Mouse (Mus musculus) lung, postnatal 0 days (tissue): ENCODE data around the gene Gm5751. TPM values are rescaled to one million over a fixed set of nuclear protein-coding genes. Genes with fewer than 3 reads are reported as not detected.

Source experiments
- ATAC-seq: fragments of 200-750 bp; cut with Nextera tagmentation; 2 replicates; pipeline ENCODE4 v1.8.0; 2017; ENCODE audit warnings: moderate library complexity
- DNase-seq: peaks from one replicate; pipeline ENCODE4 v3.0.0-alpha.2; 2016; ENCODE audit warnings: low spot score
- H3K27ac ChIP-seq: fragments of 300-500 bp; sonication (generic); 2 replicates; pipeline ENCODE4 v1.5.1; 2014; ENCODE audit warnings: antibody characterized with exemption, mild to moderate bottlenecking, low read length, mixed read lengths
- H3K27me3 ChIP-seq: fragments of 300-500 bp; sonication (generic); replicated peaks from 2 replicates; pipeline ENCODE4 v1.6.1; 2014; ENCODE audit warnings: low read length, mixed read lengths; ENCODE audit not compliant: insufficient read depth
- H3K36me3 ChIP-seq: fragments of 300-500 bp; sonication (generic); 2 replicates; pipeline ENCODE4 v1.6.1; 2014; ENCODE audit warnings: low read length, mixed read lengths; ENCODE audit not compliant: insufficient read depth
- H3K4me1 ChIP-seq: fragments of 300-500 bp; sonication (generic); 2 replicates; pipeline ENCODE4 v1.6.1; 2014; ENCODE audit warnings: antibody characterized with exemption, low read depth, low read length, mixed read lengths; ENCODE audit not compliant: insufficient read depth
- H3K4me2 ChIP-seq: fragments of 300-500 bp; sonication (generic); replicated peaks from 2 replicates; pipeline ENCODE4 v1.6.1; 2014; ENCODE audit warnings: low read depth, mild to moderate bottlenecking, low read length, moderate library complexity, mixed read lengths
- H3K4me3 ChIP-seq: fragments of 300-500 bp; sonication (generic); 2 replicates; pipeline ENCODE4 v1.5.1; 2014; ENCODE audit warnings: low read depth, low read length
- H3K9ac ChIP-seq: fragments of 300-500 bp; sonication (generic); replicated peaks from 2 replicates; pipeline ENCODE4 v1.6.1; 2014; ENCODE audit warnings: low read depth, mild to moderate bottlenecking
- H3K9me3 ChIP-seq: fragments of 300-500 bp; sonication (generic); 2 replicates; pipeline ENCODE4 v1.6.1; 2016; ENCODE audit warnings: low read length, mixed read lengths
- CTCF ChIP-seq: IDR thresholded peaks from 2 replicates; pipeline ENCODE4 v1.5.1; 2016; ENCODE audit warnings: antibody characterized with exemption, mild to moderate bottlenecking
- EP300 ChIP-seq: IDR thresholded peaks from 2 replicates; pipeline ENCODE4 v1.6.1; 2016; ENCODE audit warnings: antibody characterized with exemption, mild to moderate bottlenecking, control low read depth
- WGBS: fragments of 180-500 bp; shearing (Covaris S2); extraction: QIAGEN DNeasy Blood & Tissue Kit; methylation state at CpG from one replicate; pipeline ENCODE4 v1.1.7; 2014; 5-methylcytosine and 5-hydroxymethylcytosine counted together
- polyA plus RNA-seq: library from polyadenylated mRNA; unstranded; fragments of >200 nt; fragmentation: Nextera tagmentation; extraction: Ambion mirVana; gene quantifications from 2 replicates; pipeline ENCODE4 v1.2.1, GENCODE M21; 2015

The Gm5751 gene
- polyA plus RNA-seq, 1 experiment from 2014 or later = not detected

DNA sequence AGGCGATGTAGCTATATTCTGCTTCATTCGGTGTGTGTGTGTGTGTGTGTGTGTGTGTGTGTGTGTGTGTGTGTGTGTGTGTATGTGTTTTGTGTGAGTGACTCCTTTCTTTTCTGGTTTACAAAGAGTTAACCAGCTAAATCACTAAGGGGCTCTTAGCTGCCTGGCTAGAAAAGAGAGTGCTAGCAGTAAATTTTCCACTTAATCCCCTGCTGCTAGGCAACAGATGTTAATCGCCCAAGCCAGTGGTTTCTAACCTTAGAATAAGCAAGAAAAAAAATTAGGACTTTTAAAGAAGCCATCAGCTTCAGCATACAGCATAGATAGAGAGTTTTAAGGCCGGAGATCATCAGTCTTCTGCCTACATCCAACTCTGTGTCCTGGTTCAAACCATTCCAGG, 53.3 kb downstream of the Gm5751 start:
- H3K9ac ChIP-seq = no peak overlapping the region
- ATAC-seq (no peak), DNase-seq (no peak)
- H3K4me2 ChIP-seq = no peak overlapping the region
- no peak for TF ChIP-seq CTCF
- no peak for TF ChIP-seq EP300
- WGBS = 42% methylated on average over 4 of the region's 4 CpGs
- H3K4me3 ChIP-seq = no peak overlapping the region
- no peaks in the 10 kb centered on the region for H3K36me3 ChIP-seq
- H3K27ac ChIP-seq = no peak overlapping the region
- H3K9me3 ChIP-seq = no peaks in the 10 kb centered on the region
- no peaks in the 10 kb centered on the region for H3K4me1 ChIP-seq
- H3K27me3 ChIP-seq = no peaks in the 10 kb centered on the region

Other genes starting within 250 kb of the Gm5751 start
- gene Ssxb8, start 183.4 kb upstream of the Gm5751 start, polyA plus RNA-seq = not detected in 2 replicates
- not detected in 2 replicates for gene Ssx9, start 125.8 kb upstream of the Gm5751 start, polyA plus RNA-seq
- not detected in 2 replicates for gene Ssxb5, start 70.6 kb upstream of the Gm5751 start, polyA plus RNA-seq
- gene Gm6592, start 30.3 kb upstream of the Gm5751 start, polyA plus RNA-seq = not detected in 2 replicates
- gene B630019K06Rik, start 18.1 kb downstream of the Gm5751 start, polyA plus RNA-seq = 2.2 and 2.7 TPM in 2 replicates
- not detected in 2 replicates for gene Fthl17b, start 88.7 kb downstream of the Gm5751 start, polyA plus RNA-seq
- gene Fthl17c, start 102.3 kb downstream of the Gm5751 start, polyA plus RNA-seq = not detected in 2 replicates
- not detected in 2 replicates for gene Fthl17d, start 112.5 kb downstream of the Gm5751 start, polyA plus RNA-seq
- not detected in 2 replicates for gene Fthl17e, start 159.2 kb downstream of the Gm5751 start, polyA plus RNA-seq
- not detected in 2 replicates for gene Fthl17f, start 188.8 kb downstream of the Gm5751 start, polyA plus RNA-seq
- not detected in 2 replicates for gene 4930402K13Rik, start 230.3 kb downstream of the Gm5751 start, polyA plus RNA-seq